Mouse (Mus musculus): ENCODE results near the gene Mbnl1.
"Not testable (repeated sequence)": the region's sequence is repeated elsewhere in the genome, so short reads cannot be mapped to it uniquely, and the experiment has no call there.

Mbnl1 gene

DNA sequence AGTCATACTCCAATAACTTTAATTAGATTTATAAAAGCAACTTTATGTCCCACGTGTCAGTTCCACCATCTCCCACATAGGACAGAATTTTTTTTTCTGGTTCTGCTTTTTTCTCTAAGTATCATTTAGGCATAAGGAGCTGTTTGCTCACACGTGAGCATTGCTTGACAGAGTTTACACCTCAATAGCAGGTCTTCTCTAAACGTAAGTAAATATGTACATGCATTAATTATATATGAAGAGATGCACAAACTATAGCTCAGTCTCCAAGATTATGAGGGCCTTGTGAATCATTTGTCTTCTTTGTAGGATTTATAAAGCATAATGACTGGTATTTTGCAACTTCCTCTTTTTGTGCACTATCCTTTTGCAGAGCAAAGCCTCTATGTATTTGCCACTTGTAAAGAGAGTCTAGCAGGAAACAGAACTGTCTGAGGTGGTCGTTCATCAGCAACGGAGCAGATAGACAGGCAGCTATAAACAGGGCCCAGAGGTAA lies at the start of gene Mbnl1:
TSS of gene Mbnl1 (plus strand) at position 150 of the 497 bp plus-strand sequence.
- no peak for DNase-seq (ENCODE audit: low read depth, low spot score)

- DNase-seq (ENCODE audit: low read depth, low spot score), result no peak
Observed at GRCm38 (mm10) chr3:60424148-60424547, 48.5 kb upstream of the Mbnl1 start.

- no peak for DNase-seq (ENCODE audit: low read depth, low spot score)
Observed at GRCm38 (mm10) chr3:60429049-60429448, 43.6 kb upstream of the Mbnl1 start.

GRCm38 (mm10) chr3:60437254-60437653 lies 35.4 kb upstream of the Mbnl1 start:
- DNase-seq (ENCODE audit: low read depth, low spot score), result no peak

DNA sequence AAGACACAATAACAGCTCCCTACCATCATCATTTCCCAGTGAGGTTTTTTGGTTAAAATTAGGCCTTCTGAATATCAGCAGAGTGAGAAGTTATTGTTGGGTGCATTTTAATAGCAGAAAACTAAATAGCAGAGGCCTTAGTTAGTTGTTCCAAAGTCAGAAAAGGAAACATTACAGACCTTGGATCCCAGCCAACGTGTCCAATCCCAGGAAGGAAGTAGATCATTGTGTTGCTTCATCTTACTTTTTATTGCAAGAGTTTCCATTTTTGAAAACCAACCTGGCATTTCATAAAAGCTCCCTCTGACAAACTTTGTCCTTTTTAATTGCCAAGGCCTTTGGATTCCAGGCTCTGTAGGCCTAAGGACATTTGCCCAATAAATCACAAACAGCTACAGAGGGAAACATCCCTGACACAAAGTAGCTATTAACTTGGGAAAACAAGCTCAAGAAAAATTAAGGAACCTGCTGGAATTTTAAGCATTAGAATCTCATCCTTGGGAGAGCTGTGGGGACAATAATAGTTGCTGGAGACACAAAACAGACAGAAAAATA lies 34.9 kb upstream of the Mbnl1 start:
- no peak for DNase-seq (ENCODE audit: low read depth, low spot score)

DNA sequence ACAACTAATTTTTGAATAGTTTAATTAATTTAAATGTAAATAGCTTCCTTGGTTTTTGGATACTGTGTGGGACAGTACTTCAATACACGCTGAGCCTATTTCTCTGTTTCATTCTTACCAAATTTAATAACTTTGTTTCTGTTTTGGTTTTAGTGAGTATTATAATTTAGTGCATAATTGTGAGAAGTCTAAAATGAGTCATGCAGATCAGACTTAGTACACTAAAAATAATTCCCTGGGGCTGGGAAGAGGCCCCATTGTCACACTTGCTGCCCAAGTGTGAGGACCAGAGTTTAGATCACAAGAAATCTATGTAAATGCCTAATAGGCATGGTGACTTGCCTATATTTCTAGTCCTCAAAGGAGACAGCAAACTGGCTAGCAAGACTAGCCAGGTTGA lies 33.9 kb upstream of the Mbnl1 start:
- no peak for DNase-seq (ENCODE audit: low read depth, low spot score)

- no peak for DNase-seq (ENCODE audit: low read depth, low spot score)
Observed at GRCm38 (mm10) chr3:60461828-60462521, 10.7 kb upstream of the Mbnl1 start.

- not testable (repeated sequence) for DNase-seq (ENCODE audit: low read depth, low spot score)
Observed at GRCm38 (mm10) chr3:60468667-60469066, 4.0 kb upstream of the Mbnl1 start.

DNA sequence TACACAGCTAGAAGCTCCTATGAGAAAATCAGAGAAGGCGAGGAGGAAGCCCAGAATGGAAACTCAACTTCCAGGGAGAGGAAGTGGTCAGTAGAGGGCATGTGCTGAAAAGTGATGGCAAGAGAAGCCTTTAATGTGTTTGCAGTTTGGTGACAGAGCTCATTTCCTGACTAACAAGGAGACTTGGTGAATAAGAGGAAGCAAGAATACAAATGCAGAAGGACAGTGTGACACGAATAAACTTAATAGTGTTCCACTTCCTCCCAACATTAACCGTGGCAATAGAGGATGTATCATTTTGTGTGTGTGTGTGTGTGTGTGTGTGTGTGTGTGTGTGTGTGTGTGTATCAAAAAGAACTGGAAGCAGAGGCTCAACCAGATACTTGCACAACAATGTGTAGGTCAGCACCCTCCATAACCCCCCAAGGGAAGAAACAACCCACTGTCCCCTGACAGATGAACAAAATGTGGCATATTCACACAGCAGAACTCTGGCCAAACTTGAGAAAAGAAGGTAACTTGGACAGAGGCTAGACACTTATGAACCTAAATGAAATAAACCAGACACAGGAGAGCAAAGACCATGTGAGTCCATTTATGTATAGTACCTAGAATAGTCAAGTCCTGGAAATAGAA lies 3.3 kb upstream of the Mbnl1 start:
- not testable (repeated sequence) for DNase-seq (ENCODE audit: low read depth, low spot score)

DNA sequence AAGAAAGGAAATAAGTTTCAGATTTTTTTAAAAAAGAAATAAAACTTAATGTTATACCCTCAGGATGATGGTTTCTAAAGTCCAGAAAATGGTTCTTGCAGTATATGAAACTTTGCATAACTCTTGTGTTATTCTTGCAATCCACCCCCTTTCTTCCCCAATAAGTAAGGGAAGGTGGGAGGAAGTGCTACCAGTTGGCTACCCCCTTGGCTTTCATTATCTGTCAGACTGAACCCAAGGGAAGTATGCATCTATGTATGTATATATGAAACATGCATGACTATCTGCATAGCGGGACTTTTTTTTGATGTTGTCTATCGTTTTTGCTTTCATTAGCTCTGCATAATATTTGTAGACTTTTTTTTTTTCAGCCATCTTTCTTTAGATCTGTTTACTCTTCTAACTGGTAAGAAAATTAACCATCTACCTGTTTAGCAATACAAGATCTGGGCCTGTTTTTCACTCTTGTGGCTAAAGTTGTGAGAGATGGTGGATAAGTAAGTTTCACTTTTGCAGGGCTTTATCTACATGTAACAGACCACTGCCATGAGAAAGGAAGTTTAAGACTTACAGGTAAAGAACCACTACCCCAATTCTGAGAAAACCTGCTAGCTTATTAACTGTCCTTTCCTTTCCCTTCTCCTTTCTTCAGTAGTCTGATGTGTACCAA lies 484 bp upstream of the Mbnl1 start:
- DNase-seq (ENCODE audit: low read depth, low spot score), result no peak

GRCm38 (mm10) chr3:60473861-60474653 lies 1.4 kb downstream of the Mbnl1 start:
- DNase-seq (ENCODE audit: low read depth, low spot score), result no peak

DNA sequence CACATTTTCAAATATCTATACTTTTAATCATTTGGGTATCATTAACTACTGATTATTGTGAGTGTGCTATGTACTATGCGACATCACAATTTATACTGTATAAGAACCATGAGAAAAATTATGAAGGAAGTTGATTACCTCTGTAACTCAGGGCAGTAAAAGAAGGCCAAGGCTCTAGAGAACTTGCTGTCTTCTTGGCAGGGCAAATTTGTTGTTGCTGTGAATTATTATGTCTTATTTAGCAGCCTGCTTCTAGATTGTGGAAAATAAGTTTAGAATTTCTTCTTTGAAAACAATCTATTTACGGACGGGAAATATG lies 2.0 kb downstream of the Mbnl1 start:
- DNase-seq (ENCODE audit: low read depth, low spot score), result no peak

DNA sequence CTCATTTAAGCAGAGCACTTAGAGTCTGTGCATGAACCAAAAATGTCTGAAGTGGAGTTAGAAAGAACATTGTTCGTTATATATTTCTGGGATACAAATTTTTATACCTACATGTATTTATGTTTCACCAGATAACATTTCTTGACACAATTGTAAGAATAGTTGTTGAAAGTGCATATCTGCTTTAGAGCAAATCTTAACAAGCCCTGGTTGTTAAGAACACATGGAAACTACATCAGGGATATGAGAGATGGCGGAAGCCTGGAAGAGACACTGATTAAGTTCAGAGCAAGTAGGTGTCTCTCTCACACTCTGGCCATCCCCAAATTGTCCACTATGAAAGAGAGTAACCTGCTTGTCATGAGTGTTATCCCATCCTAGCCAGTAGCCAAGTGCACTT lies 2.4 kb downstream of the Mbnl1 start:
- DNase-seq (ENCODE audit: low read depth, low spot score), result no peak

DNA sequence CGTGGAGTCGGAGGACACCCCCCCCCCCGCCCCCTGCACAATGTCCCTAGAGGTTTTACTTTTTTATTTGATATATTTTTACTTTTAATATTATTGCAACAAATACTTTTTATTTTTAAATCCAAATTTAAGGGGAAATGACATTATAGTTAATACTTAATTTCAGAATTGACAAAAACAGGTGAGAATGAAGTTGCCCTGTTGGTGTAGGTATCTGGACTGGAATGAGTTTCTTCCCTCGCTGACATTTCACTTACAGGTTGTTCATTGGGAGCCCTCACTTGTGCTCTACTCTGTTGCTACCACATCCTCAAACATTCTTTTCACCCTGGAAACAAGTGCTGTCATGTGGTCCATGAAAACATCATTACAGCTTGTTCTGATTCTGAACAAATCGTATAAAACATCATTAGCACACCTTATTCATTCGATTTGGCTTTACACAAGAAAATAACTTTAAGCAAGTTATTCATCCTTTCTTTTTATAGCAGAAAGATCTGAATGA lies 4.2 kb downstream of the Mbnl1 start:
- DNase-seq (ENCODE audit: low read depth, low spot score), result no peak

GRCm38 (mm10) chr3:60478433-60478832 lies 5.8 kb downstream of the Mbnl1 start:
- no peak for DNase-seq (ENCODE audit: low read depth, low spot score)

DNA sequence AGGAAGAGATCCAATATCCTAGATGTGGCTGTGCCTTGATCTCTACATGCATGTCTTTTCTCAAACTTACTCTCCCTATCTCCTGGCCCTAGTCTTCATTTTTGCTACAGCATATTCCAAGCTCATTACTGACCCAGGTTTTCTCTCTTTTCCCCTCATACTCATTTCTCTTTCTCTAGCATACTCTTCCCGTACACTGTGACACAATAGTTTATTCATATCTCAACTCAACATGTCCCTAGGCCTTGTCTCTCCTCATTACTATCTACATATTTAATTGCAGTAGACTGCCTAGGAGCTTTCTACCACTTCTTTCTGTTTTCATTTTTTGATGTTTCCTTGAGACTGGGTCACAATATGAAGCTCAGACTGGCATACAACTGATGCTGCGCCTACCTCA lies 8.1 kb downstream of the Mbnl1 start:
- no peak for DNase-seq (ENCODE audit: low read depth, low spot score)

DNA sequence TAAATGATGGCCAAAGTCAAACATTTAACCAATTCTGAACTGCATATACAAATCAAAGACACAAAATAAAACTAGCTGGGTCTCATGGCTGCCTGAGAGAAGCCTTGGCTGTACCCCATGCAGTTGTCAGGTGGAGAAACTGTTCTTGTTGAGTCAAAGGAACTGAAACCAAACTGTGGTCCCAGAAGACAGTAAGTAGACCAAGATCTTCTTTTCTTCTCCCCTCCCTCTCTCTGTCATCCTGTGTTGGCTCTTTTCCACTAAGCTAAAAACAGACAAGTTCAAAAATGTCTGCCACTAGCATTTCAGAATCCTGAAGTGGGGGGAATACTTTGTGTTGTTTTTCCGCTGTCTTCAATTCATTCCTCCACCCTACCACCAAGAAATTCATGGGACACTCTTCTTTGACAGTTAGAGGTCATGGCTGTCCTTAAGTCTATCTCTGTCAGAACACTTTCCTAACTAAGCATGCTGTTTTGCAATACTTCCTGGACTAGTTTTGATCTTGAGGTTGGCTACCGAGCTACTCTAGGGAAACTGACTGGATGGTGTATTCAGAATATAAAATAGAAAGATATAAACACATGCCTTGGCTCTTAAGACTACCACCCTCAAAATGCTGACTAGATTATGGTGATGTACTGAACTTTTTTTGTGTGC lies 9.2 kb downstream of the Mbnl1 start:
- no peak for DNase-seq (ENCODE audit: low read depth, low spot score)

DNA sequence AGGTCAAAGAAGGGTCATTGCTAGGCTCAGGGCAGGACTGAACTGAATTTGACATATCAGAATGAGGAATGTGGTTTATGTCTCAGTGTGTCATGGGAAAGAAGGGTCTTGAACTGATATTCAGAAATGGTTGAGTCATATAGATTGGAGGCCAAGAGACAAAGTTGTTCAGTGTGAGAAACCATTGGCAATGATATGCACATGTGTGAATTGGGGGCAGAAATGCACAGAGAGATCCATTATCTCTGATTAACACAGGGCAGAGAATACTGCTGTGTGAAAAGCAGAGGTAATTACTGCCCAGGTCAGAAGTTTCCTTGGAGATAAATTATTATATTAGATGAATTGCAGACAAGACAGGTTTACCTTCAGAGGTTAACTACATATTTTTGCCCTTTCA lies 10.7 kb downstream of the Mbnl1 start:
- DNase-seq (ENCODE audit: low read depth, low spot score), result no peak

DNA sequence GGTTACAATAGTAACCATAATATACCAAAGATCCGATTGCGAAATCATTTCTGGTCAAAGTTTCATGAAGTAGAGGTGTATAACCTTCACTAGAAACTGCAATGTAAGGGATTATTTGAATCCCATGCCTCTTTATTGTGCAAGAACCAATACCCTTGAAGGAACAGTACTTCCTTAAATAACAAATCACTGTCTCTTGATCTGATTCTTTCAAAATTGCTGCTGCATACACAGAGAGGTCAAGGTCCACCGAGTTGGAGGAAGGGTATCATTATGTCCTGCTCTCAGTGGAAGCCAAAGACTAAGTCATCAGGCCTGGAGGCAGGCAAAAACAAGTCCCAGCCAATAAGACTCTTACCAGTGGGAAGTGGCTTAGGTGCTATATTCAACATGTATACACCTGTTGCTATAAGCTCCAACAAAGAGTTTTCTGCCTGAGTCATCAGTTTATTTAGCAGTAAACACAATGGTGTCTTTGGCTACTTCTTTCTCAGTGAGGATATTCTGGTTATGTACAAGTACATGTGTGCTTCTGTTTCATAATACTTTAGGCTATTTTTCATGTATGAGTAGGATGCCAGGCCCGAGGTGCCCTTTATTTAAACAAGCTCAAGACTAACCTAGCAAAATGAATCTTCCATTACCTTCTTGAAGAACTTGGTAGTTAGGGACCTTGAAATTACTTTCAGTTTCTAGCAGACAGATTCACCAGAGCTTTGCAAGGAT lies 13.5 kb downstream of the Mbnl1 start:
- DNase-seq (ENCODE audit: low read depth, low spot score), result no peak

GRCm38 (mm10) chr3:60486713-60487170 lies 14.1 kb downstream of the Mbnl1 start:
- DNase-seq (ENCODE audit: low read depth, low spot score), result no peak

Data from retina, adult 2 months (tissue).